Mouse (Mus musculus): ENCODE data around the gene Enpep. TPM values are rescaled to one million over a fixed set of nuclear protein-coding genes. Genes with fewer than 3 reads are reported as not detected.

The Enpep gene
- polyA plus RNA-seq, 1 experiment: 46.6 TPM

DNA sequence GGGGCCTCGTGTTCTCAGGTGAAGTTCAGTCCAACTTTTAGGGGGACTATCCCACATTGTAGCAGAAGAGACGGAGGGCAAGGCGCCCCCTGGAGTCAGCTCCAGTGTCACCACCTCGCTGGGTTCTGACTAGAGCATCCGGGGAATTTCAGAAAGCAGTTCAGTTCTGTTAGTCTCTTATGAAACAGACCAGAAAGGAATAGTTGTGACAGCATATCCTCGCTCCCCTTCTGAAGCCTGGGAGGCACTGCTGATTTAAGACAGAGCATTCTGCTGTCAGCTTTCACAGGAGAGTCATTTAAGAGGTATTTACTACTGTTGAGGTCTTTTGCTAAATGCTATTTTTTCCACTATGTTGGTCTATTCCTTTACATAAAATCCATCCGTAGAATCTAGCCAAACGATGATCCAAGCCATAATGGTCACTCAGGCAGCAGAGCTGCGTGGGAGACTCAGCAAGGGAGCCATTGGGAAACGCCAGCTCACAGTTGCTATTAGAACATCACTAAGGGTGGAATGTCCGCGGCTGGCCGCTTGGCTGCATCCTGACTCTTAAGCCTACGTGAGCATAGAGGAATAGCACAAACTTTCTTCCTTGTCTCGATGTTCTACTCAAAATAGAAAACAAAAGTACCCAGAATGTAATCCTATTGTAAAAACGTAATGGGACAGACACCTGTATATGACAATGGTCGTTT, 15.3 kb downstream of the Enpep start:
- Histone ChIP-seq H3K4me3 (replicated peaks; ENCODE audit: extremely low read depth, low read depth, low read length) (no peak overlapping the region), H3K4me1 (ENCODE audit: control insufficient read depth, insufficient read depth, low read length) (peaks cover 3% of the 10 kb centered on the region; the same call in 1 of the 2 replicates)
- DNase-seq: no peak
- WGBS: 79% methylated on average over 17 of the region's 17 CpGs
- no peak for TF ChIP-seq CTCF (IDR thresholded peaks at IDR 0.05; ENCODE audit: insufficient read depth, low read length)
- TF ChIP-seq POLR2A (IDR thresholded peaks at IDR 0.05; ENCODE audit: borderline replicate concordance, extremely low read depth, low read depth, low read length): no peak

DNA sequence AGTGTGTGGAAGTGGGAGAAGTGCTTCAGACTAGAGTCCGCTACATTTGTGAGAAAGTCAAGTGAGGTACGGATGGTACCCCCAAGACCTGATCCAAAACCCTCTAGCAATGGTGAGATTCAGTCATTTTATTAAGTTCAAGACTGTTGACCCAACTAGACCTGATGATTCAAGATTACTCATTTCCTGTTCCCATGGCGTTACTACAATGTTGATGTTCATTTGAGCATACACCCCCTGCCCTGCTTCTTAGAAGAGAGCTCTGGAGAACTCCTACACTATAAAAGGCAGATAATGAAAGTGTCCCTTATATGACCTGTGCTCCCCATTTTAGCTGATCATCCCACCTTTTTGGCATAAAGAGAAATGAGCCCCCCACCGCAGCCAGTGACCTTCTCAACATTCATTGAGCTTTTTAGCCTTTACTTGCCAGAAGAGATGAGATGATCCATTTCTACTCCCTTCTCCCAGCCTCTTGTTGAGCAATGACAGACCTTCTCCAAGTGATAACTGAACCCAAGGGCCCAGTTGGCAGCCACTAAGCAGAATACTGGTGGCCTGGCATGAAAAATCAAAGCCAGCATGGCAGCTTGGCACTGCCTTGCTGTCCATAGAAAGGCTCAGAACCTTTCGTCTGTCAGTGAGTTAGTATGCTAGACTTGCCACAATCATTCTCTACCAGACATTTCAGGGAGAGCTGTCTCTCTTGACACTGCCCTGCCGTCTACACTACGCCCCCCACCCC, 18.7 kb downstream of the Enpep start:
- no peak overlapping the region for H3K4me3 ChIP-seq (replicated peaks; ENCODE audit: extremely low read depth, low read depth, low read length)
- no peak for DNase-seq
- no peaks in the 10 kb centered on the region; the same call in 1 of the 2 replicates for H3K4me1 ChIP-seq (ENCODE audit: control insufficient read depth, insufficient read depth, low read length)
- WGBS: 80% methylated on average over 7 of the region's 7 CpGs
- TF ChIP-seq POLR2A (IDR thresholded peaks at IDR 0.05; ENCODE audit: borderline replicate concordance, extremely low read depth, low read depth, low read length): no peak
- TF ChIP-seq CTCF (IDR thresholded peaks at IDR 0.05; ENCODE audit: insufficient read depth, low read length): no peak

DNA sequence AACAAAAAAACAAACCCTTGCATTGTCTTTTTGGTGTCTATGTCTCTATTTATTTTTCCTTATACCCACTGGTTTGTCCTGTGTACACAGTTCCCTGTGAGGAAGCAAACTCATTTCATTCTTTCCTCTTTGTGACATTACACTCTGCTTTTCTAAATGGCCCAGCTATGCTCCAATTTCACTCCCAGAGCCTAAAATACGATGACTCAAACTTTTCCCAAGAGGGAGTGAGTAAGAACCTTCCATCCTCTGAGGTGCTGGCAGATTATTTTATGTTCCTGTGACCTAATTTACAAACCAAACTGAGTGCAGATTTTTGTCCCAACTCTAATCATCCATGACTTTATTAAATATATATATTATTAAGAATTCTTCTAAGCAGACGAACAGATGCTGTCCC, 19.3 kb downstream of the Enpep start:
- H3K4me1 ChIP-seq (ENCODE audit: control insufficient read depth, insufficient read depth, low read length): no peaks in the 10 kb centered on the region; the same call in 1 of the 2 replicates
- no peak overlapping the region for H3K4me3 ChIP-seq (replicated peaks; ENCODE audit: extremely low read depth, low read depth, low read length)
- no peak for DNase-seq
- 70% methylated on average over 2 of the region's 2 CpGs for WGBS
- TF ChIP-seq POLR2A (IDR thresholded peaks at IDR 0.05; ENCODE audit: borderline replicate concordance, extremely low read depth, low read depth, low read length) (no peak), CTCF (IDR thresholded peaks at IDR 0.05; ENCODE audit: insufficient read depth, low read length) (no peak)

DNA sequence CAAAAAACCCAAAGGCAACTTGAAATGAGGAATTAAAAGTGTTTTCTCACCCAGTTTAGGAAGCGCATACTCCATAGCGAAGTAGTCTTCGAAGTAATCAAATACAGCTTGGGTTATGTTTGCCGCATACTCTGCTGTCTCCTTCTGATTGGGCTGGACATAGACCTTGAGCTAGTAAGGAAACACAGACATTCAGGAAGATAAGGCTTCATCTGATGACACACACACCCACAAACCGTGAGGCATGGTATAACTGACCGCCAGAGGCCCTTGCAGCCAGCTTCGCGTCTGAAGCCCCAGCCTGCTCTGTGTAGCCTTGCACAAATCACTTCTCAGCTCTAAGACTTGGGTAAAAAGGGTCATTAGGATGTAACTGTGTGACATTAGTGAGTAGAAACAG, 20.0 kb downstream of the Enpep start:
- TF ChIP-seq POLR2A (IDR thresholded peaks at IDR 0.05; ENCODE audit: borderline replicate concordance, extremely low read depth, low read depth, low read length) (no peak), CTCF (IDR thresholded peaks at IDR 0.05; ENCODE audit: insufficient read depth, low read length) (no peak)
- WGBS: 94% methylated on average over 8 of the region's 8 CpGs
- Histone ChIP-seq H3K4me3 (replicated peaks; ENCODE audit: extremely low read depth, low read depth, low read length) (no peak overlapping the region), H3K4me1 (ENCODE audit: control insufficient read depth, insufficient read depth, low read length) (no peaks in the 10 kb centered on the region; the same call in 1 of the 2 replicates)
- DNase-seq: no peak

DNA sequence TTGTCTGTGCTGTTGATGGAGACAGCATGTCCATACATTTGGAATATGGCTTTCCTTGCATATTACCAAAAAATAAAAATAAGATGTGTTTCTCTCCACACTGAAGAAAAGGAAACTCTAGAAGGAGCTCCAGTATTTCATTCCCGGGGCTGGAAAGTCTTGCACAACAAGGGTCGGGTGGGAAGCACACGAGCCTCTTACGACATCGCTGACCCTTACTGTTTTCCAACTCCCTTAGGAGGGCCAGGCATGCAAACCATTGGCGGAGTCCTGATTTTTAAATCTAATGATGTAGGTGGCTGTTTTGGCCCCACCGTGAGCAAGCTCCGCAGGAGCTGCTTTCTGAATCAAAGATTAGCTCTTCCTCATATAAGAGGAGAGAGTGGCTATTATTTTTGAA, 20.6 kb downstream of the Enpep start:
- no peak for TF ChIP-seq POLR2A (IDR thresholded peaks at IDR 0.05; ENCODE audit: borderline replicate concordance, extremely low read depth, low read depth, low read length)
- TF ChIP-seq CTCF (IDR thresholded peaks at IDR 0.05; ENCODE audit: insufficient read depth, low read length): no peak
- 60% methylated on average over 8 of the region's 8 CpGs for WGBS
- DNase-seq: no peak

DNA sequence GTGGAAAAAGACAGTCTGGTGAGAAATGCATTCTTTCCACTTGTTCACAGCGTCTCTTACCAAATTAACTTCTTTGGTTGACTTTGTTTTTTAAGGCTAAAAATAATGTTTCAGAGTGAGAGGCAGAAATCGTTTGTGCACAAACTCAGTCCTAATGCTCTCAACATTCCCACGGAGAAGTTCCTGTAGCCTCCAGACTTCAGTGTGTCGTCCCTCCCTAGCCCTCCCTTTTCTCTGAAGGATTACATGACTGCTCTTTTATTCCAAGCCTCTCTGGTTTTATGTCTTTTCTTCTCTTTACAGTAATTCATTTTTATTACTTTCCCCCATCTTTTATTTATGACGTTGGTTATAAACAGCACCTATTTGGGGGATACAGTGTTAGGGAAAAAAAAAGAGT, 22.6 kb downstream of the Enpep start:
- WGBS: 69% methylated on average over 5 of the region's 5 CpGs
- Histone ChIP-seq H3K4me3 (replicated peaks; ENCODE audit: extremely low read depth, low read depth, low read length) (no peak overlapping the region), H3K4me1 (ENCODE audit: control insufficient read depth, insufficient read depth, low read length) (no peaks in the 10 kb centered on the region; the same call in 1 of the 2 replicates)
- TF ChIP-seq CTCF (IDR thresholded peaks at IDR 0.05; ENCODE audit: insufficient read depth, low read length) (no peak), POLR2A (IDR thresholded peaks at IDR 0.05; ENCODE audit: borderline replicate concordance, extremely low read depth, low read depth, low read length) (no peak)
- DNase-seq: no peak

More for the DNA sequence above, 20.6 kb downstream of the Enpep start:
- no peak overlapping the region for H3K4me3 ChIP-seq (replicated peaks; ENCODE audit: extremely low read depth, low read depth, low read length)
- no peaks in the 10 kb centered on the region; the same call in 1 of the 2 replicates for H3K4me1 ChIP-seq (ENCODE audit: control insufficient read depth, insufficient read depth, low read length)

DNA sequence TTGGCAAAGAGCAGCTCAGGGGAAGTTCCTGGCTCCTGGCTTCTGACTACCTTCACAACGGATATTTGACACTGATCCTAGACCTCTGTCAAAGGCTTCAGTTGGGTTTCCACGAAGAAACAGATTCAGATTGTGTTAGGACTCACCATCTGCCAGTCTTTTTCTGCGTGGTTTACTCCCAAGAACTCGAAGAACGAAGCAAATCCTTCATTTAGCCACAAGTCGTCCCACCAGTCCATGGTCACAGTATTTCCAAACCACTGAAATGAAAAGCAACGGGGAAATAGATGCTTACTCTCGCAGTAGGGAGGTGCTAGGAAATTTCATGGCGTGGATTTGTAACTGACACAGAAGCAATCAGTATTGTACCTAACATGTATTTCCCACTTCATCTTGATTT, 23.6 kb downstream of the Enpep start:
- 59% methylated on average over 9 of the region's 9 CpGs for WGBS
- no peak for TF ChIP-seq POLR2A (IDR thresholded peaks at IDR 0.05; ENCODE audit: borderline replicate concordance, extremely low read depth, low read depth, low read length)
- TF ChIP-seq CTCF (IDR thresholded peaks at IDR 0.05; ENCODE audit: insufficient read depth, low read length): no peak
- H3K4me1 ChIP-seq (ENCODE audit: control insufficient read depth, insufficient read depth, low read length): no peaks in the 10 kb centered on the region; the same call in 1 of the 2 replicates
- DNase-seq: no peak
- no peak overlapping the region for H3K4me3 ChIP-seq (replicated peaks; ENCODE audit: extremely low read depth, low read depth, low read length)

DNA sequence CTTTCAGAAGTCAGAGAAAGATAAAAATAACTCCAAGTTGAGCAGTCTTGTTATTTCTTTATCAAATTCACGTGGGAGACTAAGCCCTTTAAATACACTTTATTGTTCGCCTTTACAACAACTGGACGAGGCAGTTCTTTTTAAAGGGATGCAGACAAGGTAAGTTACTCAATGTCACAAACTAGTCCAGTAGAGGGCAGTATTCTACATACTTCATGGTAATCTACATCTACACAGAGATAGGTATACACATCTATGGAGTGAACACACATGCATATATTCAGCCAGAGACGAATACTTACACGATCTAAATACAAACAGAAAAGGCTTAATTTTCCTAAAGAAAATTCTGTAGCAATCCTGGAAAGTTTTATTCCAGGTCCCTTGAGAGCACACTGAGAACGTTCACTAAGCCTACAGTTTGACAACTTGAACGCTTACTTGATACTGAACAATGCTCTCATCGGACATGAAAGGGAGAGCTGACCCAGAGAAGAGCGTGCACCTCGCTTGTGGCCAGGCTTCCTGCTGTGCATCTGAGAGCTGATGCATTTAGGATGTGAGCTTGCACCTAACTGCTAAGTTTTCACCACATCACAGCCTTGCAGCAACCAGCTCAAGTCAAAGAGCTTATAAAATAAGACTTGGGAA, 24.3 kb downstream of the Enpep start:
- TF ChIP-seq CTCF (IDR thresholded peaks at IDR 0.05; ENCODE audit: insufficient read depth, low read length): peak; percentile 25; the same call in 1 of the 2 replicates
- no peak for TF ChIP-seq POLR2A (IDR thresholded peaks at IDR 0.05; ENCODE audit: borderline replicate concordance, extremely low read depth, low read depth, low read length)
- H3K4me3 ChIP-seq (replicated peaks; ENCODE audit: extremely low read depth, low read depth, low read length): no peak overlapping the region
- H3K4me1 ChIP-seq (ENCODE audit: control insufficient read depth, insufficient read depth, low read length): no peaks in the 10 kb centered on the region; the same call in 1 of the 2 replicates
- WGBS: 30% methylated on average over 10 of the region's 10 CpGs
- DNase-seq: no peak

DNA sequence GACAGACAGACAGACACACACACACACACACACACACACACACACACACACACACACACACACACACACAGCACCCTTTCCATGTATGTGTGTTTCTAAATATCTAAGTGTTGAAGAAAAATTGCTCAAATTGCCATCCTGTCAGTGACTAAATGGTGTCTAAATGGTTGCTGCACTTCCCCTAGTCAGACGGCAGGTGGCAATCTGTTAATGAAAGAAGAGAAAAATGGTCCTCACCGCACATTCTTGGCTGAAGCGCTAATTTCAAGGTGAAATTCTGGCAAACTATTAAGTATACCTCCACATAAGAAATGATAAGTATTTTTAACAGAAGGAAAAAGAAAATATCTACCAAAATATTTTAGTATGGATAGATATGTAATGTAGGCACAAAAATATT, 28.6 kb downstream of the Enpep start:
- WGBS: 3% methylated on average over 3 of the region's 3 CpGs

More for the DNA sequence above, 28.6 kb downstream of the Enpep start:
- Histone ChIP-seq H3K4me1 (ENCODE audit: control insufficient read depth, insufficient read depth, low read length) (no peaks in the 10 kb centered on the region), H3K4me3 (replicated peaks; ENCODE audit: extremely low read depth, low read depth, low read length) (no peak overlapping the region)
- TF ChIP-seq POLR2A (IDR thresholded peaks at IDR 0.05; ENCODE audit: borderline replicate concordance, extremely low read depth, low read depth, low read length) (no peak), CTCF (IDR thresholded peaks at IDR 0.05; ENCODE audit: insufficient read depth, low read length) (peak; percentile 20; the same call in 1 of the 2 replicates)
- DNase-seq: no peak

Data from lung, adult 2 months (tissue).